Mouse (Mus musculus) hindbrain, embryonic 13.5 days (tissue): ENCODE results near the gene Znrf3. TPM values are rescaled to one million over a fixed set of nuclear protein-coding genes. Genes with fewer than 3 reads are reported as not detected.

Experiments
- ATAC-seq: fragments of 200-750 bp; cut with Nextera tagmentation; 2 replicates; pipeline ENCODE4 v1.8.0; 2017; ENCODE audit warnings: moderate TSS enrichment; ENCODE audit not compliant: low FRiP score
- H3K27ac ChIP-seq: fragments of 300-500 bp; sonication (generic); 2 replicates; pipeline ENCODE4 v1.5.1; 2015; ENCODE audit warnings: inconsistent platforms, mild to moderate bottlenecking, moderate library complexity
- H3K27me3 ChIP-seq: fragments of 300-500 bp; sonication (generic); 2 replicates; pipeline ENCODE4 v1.6.1; 2015; ENCODE audit warnings: mild to moderate bottlenecking, inconsistent platforms
- H3K36me3 ChIP-seq: fragments of 300-500 bp; sonication (generic); 2 replicates; pipeline ENCODE4 v1.6.1; 2015; ENCODE audit warnings: mild to moderate bottlenecking, inconsistent platforms
- H3K4me1 ChIP-seq: fragments of 300-500 bp; sonication (generic); replicated peaks from 2 replicates; pipeline ENCODE4 v1.6.1; 2015; ENCODE audit warnings: inconsistent platforms
- H3K4me2 ChIP-seq: fragments of 300-500 bp; sonication (generic); 2 replicates; pipeline ENCODE4 v1.6.1; 2015; ENCODE audit warnings: inconsistent platforms, mild to moderate bottlenecking, moderate library complexity
- H3K4me3 ChIP-seq: fragments of 300-500 bp; sonication (generic); 2 replicates; pipeline ENCODE4 v1.5.1; 2015; ENCODE audit warnings: mild to moderate bottlenecking, inconsistent platforms
- H3K9ac ChIP-seq: fragments of 300-500 bp; sonication (generic); 2 replicates; pipeline ENCODE4 v1.6.1; 2015; ENCODE audit warnings: mild to moderate bottlenecking, inconsistent platforms
- H3K9me3 ChIP-seq: fragments of 300-500 bp; sonication (generic); 2 replicates; pipeline ENCODE4 v1.6.1; 2016; ENCODE audit warnings: inconsistent platforms
- WGBS: fragments of 180-500 bp; shearing (Covaris S2); methylation state at CpG from one replicate; pipeline ENCODE4 v1.1.7; 2015; 5-methylcytosine and 5-hydroxymethylcytosine counted together
- polyA plus RNA-seq: library from polyadenylated mRNA; unstranded; fragments of >200 nt; fragmentation: Nextera tagmentation; extraction: Ambion mirVana; gene quantifications from 2 replicates; pipeline ENCODE4 v1.2.1, GENCODE M21; 2015

Znrf3 gene
- polyA plus RNA-seq, 1 experiment from 2014 or later = 7.1 TPM

DNA sequence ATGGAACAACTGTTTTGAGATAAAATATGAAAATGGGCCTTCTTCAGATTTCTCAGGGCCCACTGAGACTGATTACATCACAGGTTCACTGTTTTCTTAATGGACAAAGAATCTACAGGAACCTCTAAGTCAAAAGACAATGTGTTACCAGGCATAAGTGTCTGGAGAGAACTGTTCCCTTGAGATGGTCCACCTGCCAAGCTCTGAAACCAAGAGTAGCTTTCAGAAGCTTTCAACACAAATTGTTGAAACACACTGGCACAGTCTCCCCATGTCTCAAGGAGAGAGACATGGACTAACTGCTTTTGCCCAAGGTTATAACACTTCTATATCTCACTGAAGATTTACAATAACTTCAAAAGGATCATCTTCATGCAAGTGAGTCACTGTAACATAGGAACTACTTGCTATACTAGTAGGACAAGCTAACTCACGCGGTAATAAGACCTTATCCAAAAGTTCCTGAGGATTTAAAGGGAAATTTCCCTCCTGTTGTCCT lies 89.3 kb downstream of the Znrf3 start:
- H3K27ac ChIP-seq = no peak overlapping the region
- 97% methylated on average over 2 of the region's 2 CpGs for WGBS
- no peaks in the 10 kb centered on the region for H3K27me3 ChIP-seq
- no peaks in the 10 kb centered on the region for H3K36me3 ChIP-seq
- no peaks in the 10 kb centered on the region for H3K4me1 ChIP-seq
- H3K4me2 ChIP-seq = no peak overlapping the region
- H3K9me3 ChIP-seq = no peaks in the 10 kb centered on the region
- no peak overlapping the region for H3K4me3 ChIP-seq
- no peak overlapping the region for H3K9ac ChIP-seq
- ATAC-seq = no peak

DNA sequence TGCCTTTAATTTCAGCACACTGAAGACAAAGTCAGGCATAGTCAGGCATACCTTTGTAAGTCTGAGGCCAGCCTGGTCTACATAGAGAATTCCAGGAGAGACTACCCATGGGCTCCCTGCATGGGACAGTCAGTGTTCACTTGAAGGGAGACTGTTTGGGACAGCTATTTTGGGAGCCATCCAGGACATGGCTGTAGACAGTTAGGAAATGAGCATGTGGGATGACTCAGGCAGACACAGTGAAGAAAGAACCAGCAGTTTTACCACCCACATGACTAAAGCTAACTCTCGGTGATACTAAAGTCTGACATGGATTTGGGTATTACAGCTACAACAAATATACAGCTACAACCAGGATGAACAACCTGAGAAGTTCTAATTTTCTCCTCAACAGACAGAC lies 89.9 kb downstream of the Znrf3 start:
- no peak for ATAC-seq
- Histone ChIP-seq H3K36me3 (no peaks in the 10 kb centered on the region), H3K9ac (no peak overlapping the region), H3K4me2 (no peak overlapping the region), H3K4me3 (no peak overlapping the region), H3K4me1 (no peaks in the 10 kb centered on the region), H3K27me3 (no peaks in the 10 kb centered on the region), H3K27ac (no peak overlapping the region), H3K9me3 (no peaks in the 10 kb centered on the region)
- WGBS = 94% methylated on average over 1 of the region's 1 CpGs

DNA sequence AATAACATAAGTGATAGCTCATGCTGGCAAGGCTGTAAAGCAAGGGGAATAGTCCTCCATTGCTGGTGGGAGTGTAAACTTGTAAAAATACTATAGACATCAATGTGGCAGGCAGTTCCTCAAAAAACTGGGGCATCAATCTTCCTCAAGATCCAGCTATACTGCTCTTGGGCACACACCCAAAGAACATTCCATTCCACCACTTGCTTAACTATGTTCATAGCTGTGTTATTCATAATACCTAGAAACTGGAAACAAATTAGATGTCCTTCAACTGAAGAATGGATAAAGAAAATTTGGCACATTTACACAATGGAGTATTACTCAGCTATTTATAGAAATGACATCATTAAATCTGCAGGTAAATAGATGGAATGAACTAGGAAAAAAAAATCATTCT lies 91.6 kb downstream of the Znrf3 start:
- no peak for ATAC-seq

GRCm38 (mm10) chr11:5349483-5349882 lies 95.2 kb downstream of the Znrf3 start:
- no peak overlapping the region for H3K4me2 ChIP-seq
- no peaks in the 10 kb centered on the region for H3K9me3 ChIP-seq
- ATAC-seq = no peak
- H3K27ac ChIP-seq = no peak overlapping the region
- no peak overlapping the region for H3K4me3 ChIP-seq
- over 99% methylated on average over 5 of the region's 5 CpGs for WGBS
- H3K27me3 ChIP-seq = no peaks in the 10 kb centered on the region
- no peak overlapping the region for H3K9ac ChIP-seq
- 0 out of 2 replicates have a peak, but pooled peaks cover 6% of the 10 kb centered on the region for H3K4me1 ChIP-seq
- H3K36me3 ChIP-seq = no peaks in the 10 kb centered on the region

More for the DNA sequence above, 91.6 kb downstream of the Znrf3 start:
- no peak overlapping the region for H3K4me2 ChIP-seq
- H3K4me3 ChIP-seq = no peak overlapping the region
- no peak overlapping the region for H3K9ac ChIP-seq
- H3K9me3 ChIP-seq = no peaks in the 10 kb centered on the region
- H3K27ac ChIP-seq = no peak overlapping the region
- no peaks in the 10 kb centered on the region for H3K27me3 ChIP-seq
- H3K4me1 ChIP-seq = no peaks in the 10 kb centered on the region
- no peaks in the 10 kb centered on the region for H3K36me3 ChIP-seq

DNA sequence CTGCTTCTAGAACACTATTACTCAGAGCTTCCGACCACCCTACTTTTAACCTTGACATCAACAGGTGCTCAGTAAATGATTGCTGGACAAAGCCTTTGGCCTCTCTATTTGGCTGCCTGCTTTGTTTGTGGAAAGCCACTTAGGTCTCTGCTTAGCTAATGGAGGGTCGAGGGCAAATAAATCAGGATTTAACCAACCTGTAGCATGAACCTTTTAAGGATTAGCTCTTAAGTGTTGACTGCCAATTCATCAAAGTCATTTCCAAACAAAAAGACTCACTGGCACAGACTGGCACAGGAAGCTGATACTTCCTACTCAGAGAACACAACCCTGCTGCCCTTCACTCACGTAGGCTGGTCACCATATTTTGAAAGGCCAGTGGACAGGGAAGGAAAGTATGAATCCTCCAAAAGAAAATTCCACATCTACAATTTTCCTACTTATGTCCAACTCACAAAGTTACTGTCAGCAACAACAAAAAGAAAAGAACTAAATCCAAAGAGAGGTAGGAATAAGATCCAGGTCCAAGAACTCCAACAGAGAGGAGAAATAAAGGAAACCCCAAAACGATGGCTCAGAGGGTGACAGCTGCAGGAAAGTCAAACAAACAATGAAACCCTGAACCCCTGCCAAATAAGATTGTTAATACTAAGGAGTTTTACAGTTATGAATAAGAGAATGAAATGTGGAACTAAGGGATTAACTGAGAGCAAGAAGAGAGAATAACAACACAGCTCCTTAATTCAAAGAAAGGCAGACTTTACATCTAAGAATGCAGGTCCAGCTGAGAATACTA lies 97.6 kb downstream of the Znrf3 start:
- H3K27ac ChIP-seq = no peak overlapping the region
- 59% methylated on average over 4 of the region's 4 CpGs for WGBS
- H3K4me3 ChIP-seq = no peak overlapping the region
- H3K4me2 ChIP-seq = no peak overlapping the region
- no peaks in the 10 kb centered on the region for H3K27me3 ChIP-seq
- no peak for ATAC-seq
- no peaks in the 10 kb centered on the region for H3K9me3 ChIP-seq
- no peaks in the 10 kb centered on the region for H3K36me3 ChIP-seq
- 0 out of 2 replicates have a peak, but pooled peaks cover 6% of the 10 kb centered on the region for H3K4me1 ChIP-seq
- no peak overlapping the region for H3K9ac ChIP-seq

GRCm38 (mm10) chr11:5343748-5344147 lies 100.9 kb downstream of the Znrf3 start:
- 97% methylated on average over 4 of the region's 4 CpGs for WGBS

DNA sequence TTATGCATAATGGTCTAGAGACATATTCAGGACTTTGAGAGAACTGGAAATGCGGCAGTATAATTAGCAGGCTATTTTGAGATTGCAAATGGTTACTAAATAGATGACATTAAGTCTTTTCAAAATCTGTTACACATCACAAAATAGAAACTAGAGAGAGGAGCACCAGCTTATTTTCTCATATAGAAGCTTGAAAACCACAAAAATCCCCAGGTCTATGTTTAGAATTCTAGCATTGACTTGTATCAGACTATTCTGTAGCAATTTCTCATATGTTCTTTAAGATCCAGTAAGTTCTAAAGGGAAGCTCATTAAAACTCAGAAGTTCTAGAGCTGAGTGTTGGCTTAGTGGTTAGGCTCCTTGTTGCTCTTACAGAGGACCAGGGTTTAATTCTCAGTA lies 104.9 kb downstream of the Znrf3 start:
- no peak overlapping the region for H3K4me2 ChIP-seq
- no peak for ATAC-seq
- H3K36me3 ChIP-seq = no peaks in the 10 kb centered on the region
- no peaks in the 10 kb centered on the region for H3K9me3 ChIP-seq
- no peaks in the 10 kb centered on the region for H3K4me1 ChIP-seq
- 92% methylated on average over 1 of the region's 1 CpGs for WGBS
- no peak overlapping the region for H3K4me3 ChIP-seq
- H3K27ac ChIP-seq = no peak overlapping the region
- H3K9ac ChIP-seq = no peak overlapping the region
- no peaks in the 10 kb centered on the region for H3K27me3 ChIP-seq

More at GRCm38 (mm10) chr11:5343748-5344147, 100.9 kb downstream of the Znrf3 start:
- Histone ChIP-seq H3K9ac (no peak overlapping the region), H3K9me3 (no peaks in the 10 kb centered on the region), H3K4me3 (no peak overlapping the region), H3K36me3 (no peaks in the 10 kb centered on the region), H3K4me2 (no peak overlapping the region), H3K4me1 (0 out of 2 replicates have a peak, but pooled peaks cover 6% of the 10 kb centered on the region), H3K27ac (no peak overlapping the region), H3K27me3 (no peaks in the 10 kb centered on the region)
- no peak for ATAC-seq

DNA sequence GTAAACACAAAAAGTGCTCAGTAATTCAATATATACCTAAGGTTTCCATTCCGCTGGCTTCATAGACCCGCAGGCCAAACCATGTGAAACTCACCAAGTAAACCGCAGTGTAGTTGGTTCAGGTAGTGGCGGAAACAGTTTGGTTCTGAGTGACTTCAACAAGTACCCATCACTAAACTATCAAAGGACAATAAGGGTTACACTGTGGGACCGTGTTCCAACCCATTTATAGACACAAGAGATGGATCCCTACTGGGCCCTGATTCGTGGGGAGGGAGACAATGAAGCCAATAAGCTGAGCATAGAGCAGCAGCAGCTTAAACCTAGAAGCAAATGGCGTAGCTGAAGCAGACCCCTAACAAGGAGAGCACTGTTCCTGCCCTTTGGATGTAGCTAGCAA lies 107.8 kb downstream of the Znrf3 start:
- Histone ChIP-seq H3K36me3 (no peaks in the 10 kb centered on the region; the same call in 1 of the 2 replicates), H3K27ac (no peak overlapping the region), H3K4me2 (no peak overlapping the region), H3K9me3 (no peaks in the 10 kb centered on the region), H3K4me1 (no peaks in the 10 kb centered on the region), H3K27me3 (no peaks in the 10 kb centered on the region), H3K4me3 (no peak overlapping the region), H3K9ac (no peak overlapping the region)
- 89% methylated on average over 7 of the region's 7 CpGs for WGBS
- ATAC-seq = no peak

DNA sequence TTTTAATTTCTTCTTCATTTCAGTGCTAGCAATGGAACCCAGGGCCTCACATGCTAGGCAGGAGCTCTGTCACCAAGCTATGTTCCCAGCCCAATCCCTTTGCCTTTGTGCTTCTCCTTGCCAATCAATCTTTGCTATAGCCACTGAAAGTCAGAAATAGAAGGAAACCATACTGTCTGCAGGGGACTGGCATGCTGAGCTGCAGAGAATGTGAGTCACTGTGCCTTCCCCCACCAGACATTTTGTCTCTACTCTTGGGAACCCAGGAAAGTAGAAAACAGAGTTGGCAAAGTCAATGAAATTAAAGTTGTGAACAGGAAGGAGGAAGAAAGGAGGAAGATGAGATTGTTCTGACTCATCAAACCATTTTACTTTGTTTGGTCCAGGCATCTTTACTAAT lies 108.4 kb downstream of the Znrf3 start:
- no peaks in the 10 kb centered on the region; the same call in 1 of the 2 replicates for H3K36me3 ChIP-seq
- H3K27me3 ChIP-seq = no peaks in the 10 kb centered on the region
- H3K9me3 ChIP-seq = no peaks in the 10 kb centered on the region
- no peak overlapping the region for H3K27ac ChIP-seq
- H3K9ac ChIP-seq = no peak overlapping the region
- no peak overlapping the region for H3K4me2 ChIP-seq
- H3K4me1 ChIP-seq = no peaks in the 10 kb centered on the region
- ATAC-seq = no peak
- H3K4me3 ChIP-seq = no peak overlapping the region

GRCm38 (mm10) chr11:5330851-5331250 lies 113.8 kb downstream of the Znrf3 start:
- H3K4me2 ChIP-seq = no peak overlapping the region
- H3K36me3 ChIP-seq = no peaks in the 10 kb centered on the region; the same call in 1 of the 2 replicates
- ATAC-seq = no peak
- no peak overlapping the region for H3K9ac ChIP-seq
- no peak overlapping the region for H3K4me3 ChIP-seq
- no peaks in the 10 kb centered on the region for H3K27me3 ChIP-seq
- no peaks in the 10 kb centered on the region for H3K9me3 ChIP-seq
- H3K27ac ChIP-seq = no peak overlapping the region
- 94% methylated on average over 4 of the region's 4 CpGs for WGBS
- H3K4me1 ChIP-seq = no peaks in the 10 kb centered on the region

DNA sequence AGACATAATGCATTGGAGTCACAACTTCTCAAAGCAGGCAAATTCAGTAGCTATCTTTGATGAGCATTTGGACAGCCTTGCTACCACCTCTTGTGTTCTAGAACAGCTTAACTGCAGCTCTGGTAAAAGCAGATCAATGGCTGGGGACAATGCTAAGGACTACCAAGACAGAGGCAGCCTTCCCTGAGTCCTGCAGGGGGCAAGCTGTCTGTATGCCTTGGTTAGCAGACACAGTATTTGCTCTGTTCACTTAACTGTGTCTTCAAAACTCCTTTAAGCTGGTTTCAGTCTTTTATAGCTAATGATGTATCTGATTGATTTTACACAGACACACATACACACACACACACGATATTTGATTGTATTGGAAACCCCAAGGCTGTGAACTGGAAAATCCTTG lies 117.0 kb downstream of the Znrf3 start:
- H3K27ac ChIP-seq = no peak overlapping the region
- no peak overlapping the region for H3K4me2 ChIP-seq
- no peak overlapping the region for H3K9ac ChIP-seq
- H3K9me3 ChIP-seq = no peaks in the 10 kb centered on the region
- no peak overlapping the region for H3K4me3 ChIP-seq
- no peaks in the 10 kb centered on the region; the same call in 1 of the 2 replicates for H3K36me3 ChIP-seq
- WGBS = 45% methylated on average over 1 of the region's 1 CpGs
- H3K27me3 ChIP-seq = no peaks in the 10 kb centered on the region
- no peak for ATAC-seq
- no peaks in the 10 kb centered on the region for H3K4me1 ChIP-seq

DNA sequence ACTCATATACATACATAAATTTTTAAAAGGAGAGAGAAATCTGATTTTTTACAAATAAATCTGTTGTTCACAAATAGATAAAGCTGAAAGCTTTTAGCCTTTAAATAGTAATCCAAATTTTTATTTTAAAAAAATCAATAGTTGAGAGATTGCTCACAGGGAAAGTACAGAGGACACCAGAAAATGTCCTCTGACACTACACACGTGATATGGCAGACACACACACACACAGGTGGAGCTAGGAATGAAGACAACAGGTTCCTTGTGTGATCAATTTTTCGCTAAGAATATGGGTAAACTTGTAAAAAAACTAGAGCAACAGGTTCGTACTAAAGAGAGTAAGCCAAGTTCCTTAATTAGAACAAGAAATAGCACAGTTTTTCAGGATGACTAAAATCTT lies 118.4 kb downstream of the Znrf3 start:
- no peak overlapping the region for H3K27ac ChIP-seq
- no peaks in the 10 kb centered on the region for H3K4me1 ChIP-seq
- no peak overlapping the region for H3K4me2 ChIP-seq
- WGBS = 96% methylated on average over 3 of the region's 3 CpGs
- H3K27me3 ChIP-seq = no peaks in the 10 kb centered on the region
- ATAC-seq = no peak
- no peak overlapping the region for H3K4me3 ChIP-seq
- H3K9me3 ChIP-seq = no peaks in the 10 kb centered on the region
- H3K36me3 ChIP-seq = no peaks in the 10 kb centered on the region
- H3K9ac ChIP-seq = no peak overlapping the region

DNA sequence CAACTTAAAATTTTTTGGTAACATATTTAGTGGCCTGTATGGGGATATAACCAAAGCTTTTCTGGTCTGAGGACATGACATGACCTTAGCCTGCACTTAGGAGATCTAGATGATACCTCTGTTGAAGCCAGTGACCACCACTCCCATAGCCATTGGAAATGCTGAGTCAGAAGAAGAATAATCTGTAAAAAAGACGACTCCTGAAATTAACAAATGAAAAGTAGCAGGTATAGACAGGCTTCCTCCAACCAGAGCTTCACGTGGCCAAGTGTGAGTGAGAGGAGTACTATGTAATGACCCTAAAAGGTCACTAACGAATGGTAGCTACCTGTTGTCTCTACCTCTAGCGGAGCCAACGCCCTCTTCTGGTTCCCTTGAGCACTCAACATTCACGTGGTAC lies 119.4 kb downstream of the Znrf3 start:
- Histone ChIP-seq H3K4me3 (no peak overlapping the region), H3K9ac (no peak overlapping the region), H3K4me2 (no peak overlapping the region), H3K27me3 (no peaks in the 10 kb centered on the region), H3K27ac (no peak overlapping the region), H3K36me3 (no peaks in the 10 kb centered on the region), H3K9me3 (no peaks in the 10 kb centered on the region), H3K4me1 (no peaks in the 10 kb centered on the region)
- no peak for ATAC-seq
- WGBS = 92% methylated on average over 6 of the region's 6 CpGs
